Mouse (Mus musculus): ENCODE data around the gene Trim47. TPM values are rescaled to one million over a fixed set of nuclear protein-coding genes. Genes with fewer than 3 reads are reported as not detected.

The Trim47 gene
- polyA plus RNA-seq, 2 experiments, result 25.1 to 25.5 TPM

DNA sequence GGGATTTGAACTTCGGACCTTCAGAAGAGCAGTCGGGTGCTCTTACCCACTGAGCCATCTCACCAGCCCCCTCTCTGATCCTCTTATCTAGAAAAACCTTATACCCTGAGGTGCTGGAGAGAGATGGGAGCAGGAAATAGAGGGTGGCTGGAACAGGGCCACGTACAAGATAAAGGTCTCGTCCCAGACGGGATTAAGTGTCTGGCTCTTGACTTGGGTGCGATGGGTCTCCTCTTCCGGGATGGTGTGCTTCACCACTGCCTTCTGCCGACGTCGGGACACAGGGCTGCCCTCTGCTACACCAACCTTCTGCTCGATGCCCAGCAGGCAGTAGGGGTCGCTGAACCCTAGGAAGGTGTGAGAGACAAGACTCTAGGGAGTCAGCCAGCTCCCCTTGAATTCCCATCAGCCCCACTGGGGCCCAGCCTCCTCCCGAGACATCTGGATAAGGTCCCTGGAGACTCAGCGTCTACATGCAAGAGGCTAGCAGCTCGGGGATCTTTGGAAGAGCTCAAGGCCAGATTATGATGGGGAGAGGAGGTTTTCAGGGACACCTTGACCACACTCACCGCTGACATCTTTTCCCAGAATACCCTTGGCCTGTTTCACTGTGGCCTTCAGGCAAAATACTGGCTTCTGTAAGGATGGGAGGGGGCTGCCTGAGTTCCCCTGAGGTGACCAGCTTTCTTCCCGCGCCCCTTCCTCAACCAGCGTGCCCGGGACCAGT, 51.3 kb downstream of the Trim47 start:
- no peak overlapping the region for H3K4me2 ChIP-seq (replicated peaks; ENCODE audit: low read depth, low read length, severe bottlenecking)
- DNase-seq (ENCODE audit: low spot score), result no peak
- no peak for TF ChIP-seq POLR2A (IDR thresholded peaks at IDR 0.05; ENCODE audit: borderline replicate concordance, extremely low read depth, insufficient read depth, insufficient read length)
- H3K4me3 ChIP-seq (replicated peaks; ENCODE audit: low read length), result no peak overlapping the region
- no peak overlapping the region for H3K27ac ChIP-seq (replicated peaks; ENCODE audit: low read depth, low read length)
- 65% methylated on average over 14 of the region's 20 CpGs for WGBS
- no peaks in the 10 kb centered on the region for H3K27me3 ChIP-seq (ENCODE audit: control insufficient read depth, insufficient read depth, low read length)
- H3K9me3 ChIP-seq (ENCODE audit: control insufficient read depth, low read length), result no peaks in the 10 kb centered on the region
- no peak for ATAC-seq (ENCODE audit: low FRiP score, low read depth)
- no peak overlapping the region for H3K9ac ChIP-seq (ENCODE audit: low read depth, low read length, severe bottlenecking)
- peaks cover 20% of the 10 kb centered on the region for H3K36me3 ChIP-seq (ENCODE audit: control insufficient read depth, insufficient read depth, low read length)
- peaks cover 14% of the 10 kb centered on the region; the same call in 1 of the 2 replicates for H3K4me1 ChIP-seq (ENCODE audit: control insufficient read depth, insufficient read depth, low read length)

DNA sequence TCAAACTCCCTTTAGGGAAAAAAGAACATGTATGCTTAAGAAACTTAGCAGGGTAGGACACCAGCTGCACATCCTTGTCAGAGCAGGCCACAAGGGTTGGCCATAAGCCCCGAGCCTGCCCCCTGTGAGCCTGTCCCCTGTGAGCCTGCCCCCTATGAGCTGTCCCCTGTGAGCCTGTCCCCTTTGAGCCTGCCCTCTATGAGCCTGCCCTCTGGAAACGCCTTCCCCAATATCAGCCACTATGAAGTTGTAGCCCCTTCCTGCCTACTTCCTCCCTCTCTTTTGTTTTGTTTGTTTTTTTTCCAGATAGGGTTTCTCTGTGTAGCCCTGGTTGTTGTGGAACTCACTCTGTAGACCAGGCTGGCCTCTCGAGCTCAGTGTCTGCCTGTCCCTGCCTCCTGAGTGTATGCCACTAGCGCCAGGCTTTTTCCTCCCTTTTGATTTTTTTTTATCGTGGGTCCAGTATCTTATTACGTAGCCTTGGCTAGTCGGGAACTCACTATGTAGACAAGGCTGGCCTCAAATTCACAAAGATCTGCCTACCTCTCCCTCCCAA, 52.5 kb downstream of the Trim47 start:
- no peak for DNase-seq (ENCODE audit: low spot score)
- Histone ChIP-seq H3K27me3 (ENCODE audit: control insufficient read depth, insufficient read depth, low read length) (no peaks in the 10 kb centered on the region), H3K9ac (ENCODE audit: low read depth, low read length, severe bottlenecking) (no peak overlapping the region), H3K27ac (replicated peaks; ENCODE audit: low read depth, low read length) (no peak overlapping the region), H3K9me3 (ENCODE audit: control insufficient read depth, low read length) (no peaks in the 10 kb centered on the region), H3K4me2 (replicated peaks; ENCODE audit: low read depth, low read length, severe bottlenecking) (no peak overlapping the region), H3K36me3 (ENCODE audit: control insufficient read depth, insufficient read depth, low read length) (peaks cover 9% of the 10 kb centered on the region), H3K4me1 (ENCODE audit: control insufficient read depth, insufficient read depth, low read length) (peaks cover 14% of the 10 kb centered on the region; the same call in 1 of the 2 replicates), H3K4me3 (replicated peaks; ENCODE audit: low read length) (no peak overlapping the region)
- WGBS, result 54% methylated on average over 7 of the region's 7 CpGs
- no peak for ATAC-seq (ENCODE audit: low FRiP score, low read depth)
- no peak for TF ChIP-seq POLR2A (IDR thresholded peaks at IDR 0.05; ENCODE audit: borderline replicate concordance, extremely low read depth, insufficient read depth, insufficient read length)

DNA sequence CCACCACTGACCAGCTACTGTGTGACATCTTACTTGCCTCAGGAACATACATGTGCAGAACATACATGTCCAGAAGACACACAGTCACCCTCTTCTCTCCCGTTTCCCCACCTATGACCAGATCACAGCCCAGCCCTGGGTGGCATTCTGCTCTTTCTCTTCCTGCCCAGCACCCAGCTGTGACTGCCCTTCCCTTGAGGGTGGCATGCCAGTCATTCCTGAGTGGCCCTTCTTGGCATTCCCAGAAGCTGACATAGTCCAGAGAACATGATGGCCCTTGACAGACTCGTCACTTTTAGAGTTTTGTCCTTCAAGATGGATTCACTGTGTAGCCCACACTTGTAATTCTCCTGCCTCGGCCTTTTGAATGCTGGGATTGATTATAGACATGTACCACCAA, 54.4 kb downstream of the Trim47 start:
- no peaks in the 10 kb centered on the region for H3K9me3 ChIP-seq (ENCODE audit: control insufficient read depth, low read length)
- 80% methylated on average over 3 of the region's 3 CpGs for WGBS
- no peak overlapping the region for H3K9ac ChIP-seq (ENCODE audit: low read depth, low read length, severe bottlenecking)
- ATAC-seq (ENCODE audit: low FRiP score, low read depth) (no peak), DNase-seq (ENCODE audit: low spot score) (no peak)
- H3K36me3 ChIP-seq (ENCODE audit: control insufficient read depth, insufficient read depth, low read length), result no peaks in the 10 kb centered on the region
- H3K27me3 ChIP-seq (ENCODE audit: control insufficient read depth, insufficient read depth, low read length), result no peaks in the 10 kb centered on the region
- no peak for TF ChIP-seq POLR2A (IDR thresholded peaks at IDR 0.05; ENCODE audit: borderline replicate concordance, extremely low read depth, insufficient read depth, insufficient read length)
- no peak overlapping the region for H3K27ac ChIP-seq (replicated peaks; ENCODE audit: low read depth, low read length)
- H3K4me3 ChIP-seq (replicated peaks; ENCODE audit: low read length), result no peak overlapping the region
- 0 out of 2 replicates have a peak, but pooled peaks cover 3% of the 10 kb centered on the region for H3K4me1 ChIP-seq (ENCODE audit: control insufficient read depth, insufficient read depth, low read length)
- H3K4me2 ChIP-seq (replicated peaks; ENCODE audit: low read depth, low read length, severe bottlenecking), result no peak overlapping the region

DNA sequence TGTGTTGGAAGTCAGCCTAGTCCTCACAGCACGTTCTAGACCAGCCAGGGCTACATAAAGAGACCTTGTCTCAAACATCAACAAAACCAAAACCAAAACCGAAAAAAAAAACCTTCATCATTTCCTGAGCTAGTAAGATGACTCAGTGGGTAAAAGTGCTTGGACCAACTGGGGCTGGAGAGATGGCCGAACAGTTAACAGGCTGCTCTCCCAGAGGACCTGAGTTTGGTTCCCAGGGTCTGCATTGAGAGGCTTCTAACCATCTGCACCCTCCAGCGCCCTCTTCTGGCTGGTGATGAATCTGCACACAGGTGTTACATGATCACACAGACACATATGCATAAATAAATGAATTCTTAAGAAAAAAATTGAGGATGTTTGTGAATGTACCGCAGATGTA, 55.5 kb downstream of the Trim47 start:
- DNase-seq (ENCODE audit: low spot score), result peak; percentile 13
- H3K27ac ChIP-seq (replicated peaks; ENCODE audit: low read depth, low read length), result no peak overlapping the region
- H3K4me1 ChIP-seq (ENCODE audit: control insufficient read depth, insufficient read depth, low read length), result no peaks in the 10 kb centered on the region
- H3K9ac ChIP-seq (ENCODE audit: low read depth, low read length, severe bottlenecking), result no peak overlapping the region
- H3K4me3 ChIP-seq (replicated peaks; ENCODE audit: low read length), result no peak overlapping the region
- H3K9me3 ChIP-seq (ENCODE audit: control insufficient read depth, low read length), result no peaks in the 10 kb centered on the region
- 64% methylated on average over 5 of the region's 5 CpGs for WGBS
- no peaks in the 10 kb centered on the region for H3K36me3 ChIP-seq (ENCODE audit: control insufficient read depth, insufficient read depth, low read length)
- TF ChIP-seq POLR2A (IDR thresholded peaks at IDR 0.05; ENCODE audit: borderline replicate concordance, extremely low read depth, insufficient read depth, insufficient read length), result no peak
- peak; percentile 7; the same call in 1 of the 2 replicates for ATAC-seq (ENCODE audit: low FRiP score, low read depth)
- H3K27me3 ChIP-seq (ENCODE audit: control insufficient read depth, insufficient read depth, low read length), result no peaks in the 10 kb centered on the region
- H3K4me2 ChIP-seq (replicated peaks; ENCODE audit: low read depth, low read length, severe bottlenecking), result no peak overlapping the region

DNA sequence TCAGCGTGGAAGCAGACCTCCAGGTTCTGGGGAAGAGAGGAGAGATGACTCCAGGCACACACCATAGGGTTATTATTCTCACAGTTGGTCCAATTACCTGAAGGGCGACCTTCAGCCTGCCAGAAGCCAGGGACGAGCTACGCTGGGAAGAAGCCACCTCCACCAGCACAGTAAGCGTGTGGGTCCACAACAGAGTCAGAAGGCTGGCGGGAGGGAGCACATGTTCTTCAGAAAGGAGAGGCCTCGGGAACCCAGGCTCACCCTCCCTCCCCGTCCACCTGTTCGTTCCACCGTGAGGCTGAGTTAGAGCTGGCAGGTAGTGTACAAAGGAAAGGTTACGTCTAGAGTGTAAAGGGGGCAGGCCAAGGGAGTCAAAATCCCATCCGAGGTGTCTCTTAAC, 61.7 kb downstream of the Trim47 start:
- WGBS, result 85% methylated on average over 12 of the region's 12 CpGs
- Histone ChIP-seq H3K9me3 (ENCODE audit: control insufficient read depth, low read length) (no peaks in the 10 kb centered on the region), H3K4me2 (replicated peaks; ENCODE audit: low read depth, low read length, severe bottlenecking) (no peak overlapping the region), H3K4me1 (ENCODE audit: control insufficient read depth, insufficient read depth, low read length) (no peaks in the 10 kb centered on the region), H3K4me3 (replicated peaks; ENCODE audit: low read length) (no peak overlapping the region), H3K36me3 (ENCODE audit: control insufficient read depth, insufficient read depth, low read length) (peaks cover 19% of the 10 kb centered on the region), H3K27ac (replicated peaks; ENCODE audit: low read depth, low read length) (no peak overlapping the region), H3K9ac (ENCODE audit: low read depth, low read length, severe bottlenecking) (no peak overlapping the region), H3K27me3 (ENCODE audit: control insufficient read depth, insufficient read depth, low read length) (no peaks in the 10 kb centered on the region)
- ATAC-seq (ENCODE audit: low FRiP score, low read depth) (no peak), DNase-seq (ENCODE audit: low spot score) (no peak)
- no peak for TF ChIP-seq POLR2A (IDR thresholded peaks at IDR 0.05; ENCODE audit: borderline replicate concordance, extremely low read depth, insufficient read depth, insufficient read length)

Measured in limb, embryonic 14.5 days (tissue).